Mouse (Mus musculus) embryonic facial prominence, embryonic 12.5 days (tissue): ENCODE results near the gene Bco1. TPM values are rescaled to one million over a fixed set of nuclear protein-coding genes. Genes with fewer than 3 reads are reported as not detected.

Source experiments
- ATAC-seq: fragments of 200-750 bp; cut with Nextera tagmentation; 2 replicates; pipeline ENCODE4 v1.8.0; 2017; ENCODE audit not compliant: insufficient number of reproducible peaks, insufficient read depth, low FRiP score, low TSS enrichment
- H3K27ac ChIP-seq: fragments of 300-500 bp; sonication (generic); 2 replicates; pipeline ENCODE4 v1.5.1; 2016; ENCODE audit warnings: mild to moderate bottlenecking
- H3K27me3 ChIP-seq: fragments of 300-500 bp; sonication (generic); 2 replicates; pipeline ENCODE4 v1.6.1; 2016; ENCODE audit warnings: mild to moderate bottlenecking, moderate library complexity
- H3K36me3 ChIP-seq: fragments of 300-500 bp; sonication (generic); 2 replicates; pipeline ENCODE4 v1.6.1; 2016; ENCODE audit warnings: mild to moderate bottlenecking
- H3K4me1 ChIP-seq: fragments of 300-500 bp; sonication (generic); 2 replicates; pipeline ENCODE4 v1.6.1; 2016
- H3K4me2 ChIP-seq: fragments of 300-500 bp; sonication (generic); replicated peaks from 2 replicates; pipeline ENCODE4 v1.6.1; 2016; ENCODE audit warnings: mild to moderate bottlenecking, moderate library complexity
- H3K4me3 ChIP-seq: fragments of 300-500 bp; sonication (generic); 2 replicates; pipeline ENCODE4 v1.5.1; 2016; ENCODE audit warnings: mild to moderate bottlenecking
- H3K9ac ChIP-seq: fragments of 300-500 bp; sonication (generic); 2 replicates; pipeline ENCODE4 v1.6.1; 2016; ENCODE audit warnings: mild to moderate bottlenecking, moderate library complexity
- H3K9me3 ChIP-seq: fragments of 300-500 bp; sonication (generic); 2 replicates; pipeline ENCODE4 v1.6.1; 2016; ENCODE audit warnings: mild to moderate bottlenecking, moderate library complexity
- WGBS: fragments of 180-500 bp; shearing (Covaris S2); methylation state at CpG from one replicate; pipeline ENCODE4 v1.1.7; 2016; 5-methylcytosine and 5-hydroxymethylcytosine counted together
- polyA plus RNA-seq: library from polyadenylated mRNA; unstranded; fragments of >200 nt; fragmentation: Nextera tagmentation; extraction: Ambion mirVana; gene quantifications from 2 replicates; pipeline ENCODE4 v1.2.1, GENCODE M21; 2016

Bco1 gene
- polyA plus RNA-seq, 1 experiment from 2014 or later: 0.38 TPM

- Histone ChIP-seq H3K9ac (no peak overlapping the region), H3K27me3 (no peaks in the 10 kb centered on the region), H3K4me3 (no peak overlapping the region), H3K27ac (no peak overlapping the region), H3K9me3 (no peaks in the 10 kb centered on the region), H3K4me1 (0 out of 2 replicates have a peak, but pooled peaks cover 4% of the 10 kb centered on the region), H3K36me3 (no peaks in the 10 kb centered on the region; the same call in none of the 2 replicates), H3K4me2 (no peak overlapping the region)
- ATAC-seq: no peak
- 87% methylated on average over 5 of the region's 5 CpGs for WGBS
These were observed 80.7 kb downstream of the Bco1 start for GRCm38 (mm10) chr8:117176308-117176707.

GRCm38 (mm10) chr8:117177236-117177635 is 81.6 kb downstream of the Bco1 start:
- H3K4me1 ChIP-seq: 0 out of 2 replicates have a peak, but pooled peaks cover 4% of the 10 kb centered on the region
- no peak overlapping the region for H3K4me3 ChIP-seq
- no peak for ATAC-seq
- no peaks in the 10 kb centered on the region for H3K9me3 ChIP-seq
- H3K4me2 ChIP-seq: no peak overlapping the region
- no peak overlapping the region for H3K9ac ChIP-seq
- no peak overlapping the region for H3K27ac ChIP-seq
- no peaks in the 10 kb centered on the region; the same call in none of the 2 replicates for H3K36me3 ChIP-seq
- 79% methylated on average over 7 of the region's 7 CpGs for WGBS
- H3K27me3 ChIP-seq: no peaks in the 10 kb centered on the region

GRCm38 (mm10) chr8:117178039-117178438 is 82.4 kb downstream of the Bco1 start:
- H3K4me3 ChIP-seq: no peak overlapping the region
- no peak overlapping the region for H3K27ac ChIP-seq
- no peaks in the 10 kb centered on the region for H3K9me3 ChIP-seq
- no peaks in the 10 kb centered on the region; the same call in none of the 2 replicates for H3K36me3 ChIP-seq
- no peak for ATAC-seq
- H3K4me1 ChIP-seq: no peaks in the 10 kb centered on the region
- no peak overlapping the region for H3K4me2 ChIP-seq
- 70% methylated on average over 2 of the region's 2 CpGs for WGBS
- no peaks in the 10 kb centered on the region for H3K27me3 ChIP-seq
- no peak overlapping the region for H3K9ac ChIP-seq

GRCm38 (mm10) chr8:117178676-117179075 is 83.0 kb downstream of the Bco1 start:
- Histone ChIP-seq H3K4me3 (no peak overlapping the region), H3K4me1 (no peaks in the 10 kb centered on the region), H3K4me2 (no peak overlapping the region), H3K36me3 (no peaks in the 10 kb centered on the region; the same call in none of the 2 replicates), H3K27me3 (no peaks in the 10 kb centered on the region), H3K9ac (no peak overlapping the region), H3K27ac (no peak overlapping the region), H3K9me3 (no peaks in the 10 kb centered on the region)
- no peak for ATAC-seq
- WGBS: 91% methylated on average over 6 of the region's 6 CpGs

- no peak for ATAC-seq
- Histone ChIP-seq H3K4me3 (no peak overlapping the region), H3K27me3 (no peaks in the 10 kb centered on the region), H3K9me3 (no peaks in the 10 kb centered on the region), H3K4me2 (no peak overlapping the region), H3K27ac (no peak overlapping the region), H3K4me1 (no peaks in the 10 kb centered on the region), H3K36me3 (peaks cover 20% of the 10 kb centered on the region), H3K9ac (no peak overlapping the region)
- WGBS: 95% methylated on average over 4 of the region's 4 CpGs
These were observed 87.1 kb downstream of the Bco1 start for GRCm38 (mm10) chr8:117182746-117183145.

Other genes starting within 250 kb of the Bco1 start
- 74.5 and 79.6 TPM in 2 replicates for gene Cmc2, start 174.4 kb upstream of the Bco1 start, polyA plus RNA-seq
- gene Cenpn, start 174.1 kb upstream of the Bco1 start, polyA plus RNA-seq: 43.5 TPM in 2 replicates
- gene Atmin, start 152.5 kb upstream of the Bco1 start, polyA plus RNA-seq: 12.5 and 12.6 TPM in 2 replicates
- gene 1700030J22Rik, start 116.9 kb upstream of the Bco1 start, polyA plus RNA-seq: 2.3 and 2.6 TPM in 2 replicates
- 125 and 127 TPM in 2 replicates for gene Gcsh, start 102.3 kb upstream of the Bco1 start, polyA plus RNA-seq
- gene Pkd1l2, start 13.4 kb upstream of the Bco1 start, polyA plus RNA-seq: not detected in 2 replicates
- gene Gan, start 62.3 kb downstream of the Bco1 start, polyA plus RNA-seq: 3.4 and 3.5 TPM in 2 replicates
- gene Cmip, start 161.2 kb downstream of the Bco1 start, polyA plus RNA-seq: 16.8 and 27.4 TPM in 2 replicates